Mouse (Mus musculus): ENCODE results near the gene Zbtb24. TPM values are rescaled to one million over a fixed set of nuclear protein-coding genes. Genes with fewer than 3 reads are reported as not detected.
"Not testable (repeated sequence)": the region's sequence is repeated elsewhere in the genome, so short reads cannot be mapped to it uniquely, and the experiment has no call there.

Gene Zbtb24
- 10 to 100 TPM in 1 of 2 experiments, 1 to 10 TPM in 1; 8.8 to 11.3 TPM for total RNA-seq (2021)
- long read RNA-seq, experiment 1, transcript Zbtb24-201 (7 exons, 2,844 nt): major isoform, 5 of 6 reads
- long read RNA-seq, experiment 1, partial matches to known transcripts: 0 of 6 reads
- long read RNA-seq, experiment 1, other reads (novel, unspliced or antisense): 1 of 6 reads
- long read RNA-seq, experiment 2, partial matches to known transcripts: 0 of 6 reads
- long read RNA-seq, experiment 2, other reads (novel, unspliced or antisense): 4 of 6 reads

GRCm38 (mm10) chr10:41450137-41450670, at the start of gene Zbtb24:
Gene Zbtb24, plus strand, starts transcription at chr10:41450383.
- DNase-seq (ENCODE audit: low spot score in 2 of 2): peak; percentile 91 to 95

- no peak for DNase-seq (ENCODE audit: low spot score in 2 of 2)
Observed at GRCm38 (mm10) chr10:41401097-41401496, 49.1 kb upstream of the Zbtb24 start.

GRCm38 (mm10) chr10:41403364-41403763, 46.8 kb upstream of the Zbtb24 start:
- DNase-seq (ENCODE audit: low spot score in 2 of 2): no peak

- no peak for DNase-seq (ENCODE audit: low spot score in 2 of 2)
Observed at GRCm38 (mm10) chr10:41403893-41404612, 46.1 kb upstream of the Zbtb24 start.

- not testable (repeated sequence) for DNase-seq (ENCODE audit: low spot score in 2 of 2)
Observed at GRCm38 (mm10) chr10:41410176-41410575, 40.0 kb upstream of the Zbtb24 start.

GRCm38 (mm10) chr10:41410821-41411220, 39.4 kb upstream of the Zbtb24 start:
- DNase-seq (ENCODE audit: low spot score in 2 of 2): not testable (repeated sequence)

- not testable (repeated sequence) for DNase-seq (ENCODE audit: low spot score in 2 of 2)
Observed at GRCm38 (mm10) chr10:41413471-41413870, 36.7 kb upstream of the Zbtb24 start.

GRCm38 (mm10) chr10:41415368-41415767, 34.8 kb upstream of the Zbtb24 start:
- not testable (repeated sequence) for DNase-seq (ENCODE audit: low spot score in 2 of 2)

GRCm38 (mm10) chr10:41420496-41421200, 29.5 kb upstream of the Zbtb24 start:
- no peak for DNase-seq (ENCODE audit: low spot score in 2 of 2)

- DNase-seq (ENCODE audit: low spot score in 2 of 2): no peak
Observed at GRCm38 (mm10) chr10:41423681-41424080, 26.5 kb upstream of the Zbtb24 start.

GRCm38 (mm10) chr10:41426368-41426767, 23.8 kb upstream of the Zbtb24 start:
- no peak for DNase-seq (ENCODE audit: low spot score in 2 of 2)

- DNase-seq (ENCODE audit: low spot score in 2 of 2): peak in 1 of 2 experiments; percentile 35
Observed at GRCm38 (mm10) chr10:41434624-41435023, 15.6 kb upstream of the Zbtb24 start.

- DNase-seq (ENCODE audit: low spot score in 2 of 2): no peak
Observed at GRCm38 (mm10) chr10:41435141-41435540, 15.0 kb upstream of the Zbtb24 start.

- no peak for DNase-seq (ENCODE audit: low spot score in 2 of 2)
Observed at GRCm38 (mm10) chr10:41448216-41448615, 2.0 kb upstream of the Zbtb24 start.

- no peak for DNase-seq (ENCODE audit: low spot score in 2 of 2)
Observed at GRCm38 (mm10) chr10:41449684-41450083, 499 bp upstream of the Zbtb24 start.

- no peak for DNase-seq (ENCODE audit: low spot score in 2 of 2)
Observed at GRCm38 (mm10) chr10:41450780-41451522, 768 bp downstream of the Zbtb24 start.

GRCm38 (mm10) chr10:41451656-41452055, 1.5 kb downstream of the Zbtb24 start:
- DNase-seq (ENCODE audit: low spot score in 2 of 2): no peak

GRCm38 (mm10) chr10:41452791-41453190, 2.6 kb downstream of the Zbtb24 start:
- no peak for DNase-seq (ENCODE audit: low spot score in 2 of 2)

GRCm38 (mm10) chr10:41459990-41460389, 9.8 kb downstream of the Zbtb24 start:
- DNase-seq (ENCODE audit: low spot score in 2 of 2): no peak

GRCm38 (mm10) chr10:41460501-41460900, 10.3 kb downstream of the Zbtb24 start:
- no peak for DNase-seq (ENCODE audit: low spot score in 2 of 2)
